Mouse (Mus musculus): ENCODE measurements around the gene Vars2. TPM values are rescaled to one million over a fixed set of nuclear protein-coding genes. Genes with fewer than 3 reads are reported as not detected.

The Vars2 gene
- total RNA-seq, 2 experiments from 2014 or later: 15.7 to 16.6 TPM

DNA sequence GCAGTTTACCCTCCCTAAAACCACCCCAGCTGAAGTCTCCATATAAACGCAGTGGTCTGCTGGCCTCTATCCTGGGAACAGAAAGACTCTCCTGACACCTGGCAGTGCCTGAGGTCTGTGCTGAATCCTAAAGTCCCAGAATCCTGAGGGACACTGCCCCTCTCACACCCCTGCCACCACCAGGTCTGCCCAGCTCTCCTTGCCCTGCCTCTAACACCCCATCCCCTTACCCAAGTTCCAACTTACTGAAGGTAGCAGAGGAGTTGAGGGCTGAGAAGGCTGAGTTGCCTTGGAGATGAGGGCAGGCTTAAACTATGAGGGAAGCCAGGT, 30.0 kb upstream of the Vars2 start:
- intact Hi-C loops (cut with DNase I; ENCODE audit: low total_unique reads): no loop called here

DNA sequence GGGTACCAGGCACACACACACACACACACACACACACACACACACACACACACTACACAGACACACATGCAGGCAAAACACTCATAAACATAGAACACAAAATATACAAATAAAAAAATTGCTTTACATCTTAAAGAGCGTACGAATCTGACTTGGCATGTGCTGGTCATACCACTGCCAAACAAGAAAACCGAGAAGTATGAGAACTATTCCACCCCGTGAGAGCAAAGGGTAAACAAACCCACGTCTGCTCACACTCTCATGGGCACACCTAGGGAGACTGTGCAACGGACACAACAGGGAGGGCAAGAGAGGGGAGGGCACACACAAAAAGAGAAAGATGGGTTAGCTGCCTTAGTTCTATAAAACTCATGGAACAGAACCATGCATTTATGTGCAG, 29.3 kb upstream of the Vars2 start:
- DNase-seq: no peak
- intact Hi-C loops (cut with DNase I; ENCODE audit: low total_unique reads): no loop called here

More for the DNA sequence above, 30.0 kb upstream of the Vars2 start:
- no peak for DNase-seq

DNA sequence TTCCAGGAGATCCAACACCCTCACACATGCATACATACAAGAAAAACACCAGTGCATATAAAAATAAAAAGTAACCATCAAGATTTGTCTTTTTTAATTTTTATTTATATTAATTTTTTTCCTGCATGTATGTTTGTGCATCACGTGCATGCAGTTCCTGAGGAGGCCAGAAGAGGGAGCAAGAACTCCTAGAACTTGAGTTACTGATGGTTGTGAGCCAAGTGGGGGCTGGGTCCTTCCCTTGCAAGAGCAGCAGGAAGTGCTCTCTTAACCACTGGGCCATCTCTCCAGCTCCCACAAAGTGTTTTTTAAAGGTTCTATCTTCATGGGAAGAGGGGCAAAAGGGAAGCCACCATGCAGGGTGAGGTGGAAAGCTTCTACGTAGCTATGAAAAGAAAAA, 27.9 kb upstream of the Vars2 start:
- peak; percentile 48 for DNase-seq
- intact Hi-C loops (cut with DNase I; ENCODE audit: low total_unique reads): no loop called here

DNA sequence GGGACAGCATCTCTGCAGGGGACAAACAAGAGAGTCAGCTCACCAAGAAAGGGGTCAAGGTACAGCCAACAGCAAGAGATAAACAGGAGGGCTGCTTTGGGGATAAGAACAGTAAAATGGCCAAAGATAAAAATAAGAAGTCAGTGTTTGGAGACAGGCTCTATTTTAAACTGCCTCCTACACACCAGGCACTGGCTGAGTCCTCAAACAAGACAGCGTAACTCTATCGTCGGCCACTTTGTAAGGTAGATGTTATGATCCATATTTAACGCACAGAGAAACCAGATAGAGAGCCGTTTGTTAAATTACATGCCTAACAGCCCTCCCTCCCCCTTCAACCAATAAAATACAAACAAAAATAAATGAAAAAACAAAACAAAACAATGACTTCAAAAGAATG, 26.5 kb upstream of the Vars2 start:
- no peak for DNase-seq
- intact Hi-C loops (cut with DNase I; ENCODE audit: low total_unique reads): no loop called here

DNA sequence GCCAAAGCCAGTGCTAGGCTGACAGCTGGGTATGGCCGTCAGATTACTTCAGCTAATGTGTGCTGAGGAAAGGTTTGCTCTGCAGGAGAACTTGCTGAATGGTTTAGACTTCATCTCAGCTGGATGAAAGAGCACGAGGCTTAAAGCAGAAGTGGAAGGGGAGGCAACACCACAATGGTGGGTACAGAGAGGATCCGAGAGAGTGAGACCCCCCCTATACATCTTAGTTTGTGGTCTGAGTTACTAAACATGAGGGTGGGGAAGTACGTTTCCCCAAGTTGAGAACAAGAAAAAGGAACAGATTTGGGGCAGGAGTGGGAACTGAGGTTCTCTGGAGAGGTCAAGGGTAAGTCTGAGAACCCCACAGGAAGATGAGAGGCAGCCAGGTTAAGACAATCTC, 25.0 kb upstream of the Vars2 start:
- intact Hi-C loops (cut with DNase I; ENCODE audit: low total_unique reads): no loop called here
- DNase-seq: no peak

DNA sequence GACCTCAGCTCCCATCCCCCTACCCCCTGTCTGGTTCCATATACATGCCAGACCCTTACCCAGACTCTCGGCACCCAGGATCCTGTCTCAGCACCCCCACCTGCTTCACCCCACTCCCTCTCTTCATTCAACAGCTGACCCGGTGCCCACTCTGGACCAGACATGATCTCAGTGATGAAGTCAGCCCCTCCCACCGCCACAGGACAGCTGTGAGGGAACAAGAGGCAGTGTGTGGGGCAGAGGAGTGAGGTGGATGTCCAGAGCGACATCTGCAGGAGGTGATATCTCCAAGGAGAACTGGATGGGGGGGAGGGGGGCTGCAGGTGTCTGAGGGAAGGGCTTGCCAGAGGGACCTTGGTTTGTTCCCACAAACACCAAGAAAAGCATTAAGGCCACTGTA, 24.4 kb upstream of the Vars2 start:
- intact Hi-C loops (cut with DNase I; ENCODE audit: low total_unique reads): no loop called here
- DNase-seq: no peak

DNA sequence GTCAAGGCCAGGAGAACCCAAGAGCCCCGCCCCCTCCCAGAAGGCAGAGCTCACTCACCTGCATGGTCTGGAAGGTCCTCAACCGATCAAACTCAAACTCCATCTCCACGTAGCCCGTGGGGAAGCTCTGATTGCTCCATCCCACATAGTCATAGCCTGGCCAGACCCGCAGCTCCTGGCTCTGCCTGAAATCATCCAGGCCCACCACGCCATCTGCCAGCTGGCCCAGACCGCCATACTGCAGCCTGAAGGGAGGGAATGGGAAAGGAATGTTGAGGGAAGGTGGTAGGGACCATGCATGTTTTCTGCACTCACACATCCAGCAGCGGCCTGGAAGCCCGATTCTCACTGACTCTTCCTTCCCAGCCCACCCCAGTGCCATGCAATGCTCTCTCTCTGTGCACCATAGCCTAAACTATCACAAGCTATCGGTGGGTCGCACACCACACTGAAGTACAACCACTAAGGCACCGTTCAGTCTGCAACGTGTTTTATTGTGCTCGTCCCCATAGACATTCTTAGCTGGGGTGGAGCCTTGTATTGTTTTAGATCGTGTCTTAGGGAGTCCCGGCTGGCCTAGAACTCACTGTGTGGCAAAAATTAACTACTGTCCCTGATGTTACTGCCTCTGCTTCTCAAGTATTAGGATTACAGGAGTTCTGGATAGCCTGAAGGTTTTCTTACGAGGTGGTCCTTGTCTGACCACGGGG, 22.7 kb upstream of the Vars2 start:
- intact Hi-C loops (cut with DNase I; ENCODE audit: low total_unique reads): no loop called here
- DNase-seq: no peak

DNA sequence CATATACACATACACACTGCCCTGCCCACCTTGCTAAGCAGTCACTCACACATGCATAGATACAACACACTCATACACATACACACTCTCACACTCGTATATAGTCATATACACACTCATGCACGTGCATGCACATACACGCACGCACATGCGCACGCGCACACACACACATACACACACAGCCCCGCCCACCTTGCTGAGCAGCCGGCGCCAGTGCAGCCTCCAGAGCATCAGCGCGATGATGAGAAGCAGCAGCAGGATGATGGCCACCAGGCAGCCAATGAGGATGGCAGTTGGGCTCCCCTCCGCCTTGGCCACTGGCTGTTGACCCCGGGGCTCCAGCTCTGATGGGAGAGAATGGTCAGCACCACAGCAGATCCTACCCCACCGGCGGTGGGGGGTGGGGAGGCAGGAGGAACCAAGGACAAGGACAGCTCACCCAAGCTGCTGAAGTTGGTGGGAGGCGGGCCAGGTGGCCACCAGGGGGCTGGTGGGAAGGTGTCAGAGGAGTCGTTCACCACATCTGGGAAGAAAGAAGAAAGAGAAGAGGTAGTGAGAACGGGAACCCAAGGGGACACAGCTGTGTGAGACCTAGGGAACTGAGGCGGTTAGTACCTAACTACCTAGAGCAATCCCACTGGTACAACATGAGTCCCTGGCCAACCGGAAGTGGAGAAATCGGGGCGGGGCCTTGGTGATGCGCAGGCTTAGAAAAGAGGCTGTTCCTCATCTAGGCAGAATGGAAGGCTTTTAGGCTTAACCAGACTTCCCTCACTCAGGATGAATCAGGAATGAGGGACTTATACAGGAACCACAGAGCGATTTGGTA, 21.2 kb upstream of the Vars2 start:
- intact Hi-C loops (cut with DNase I; ENCODE audit: low total_unique reads): no loop called here
- no peak for DNase-seq

DNA sequence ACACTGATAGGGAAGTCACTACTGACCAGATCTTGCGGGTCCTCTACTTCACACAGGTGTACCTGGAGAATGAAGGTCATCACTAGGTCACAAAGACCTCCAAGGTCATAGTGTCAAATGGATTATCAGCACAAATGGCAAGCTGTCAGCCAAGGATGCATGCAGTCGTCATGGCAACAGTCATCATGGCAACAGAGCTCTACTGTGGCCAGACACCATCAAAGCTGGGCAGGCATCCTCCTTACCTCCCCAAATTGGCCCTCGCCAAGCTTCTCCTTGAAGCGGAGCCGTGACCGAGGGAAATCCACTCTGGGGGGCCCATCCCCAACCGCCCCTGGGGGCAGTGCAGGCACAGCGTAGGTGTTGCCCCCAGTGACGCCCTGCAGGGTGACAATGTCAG, 17.7 kb upstream of the Vars2 start:
- no peak for DNase-seq
- intact Hi-C loops (cut with DNase I; ENCODE audit: low total_unique reads): no loop called here

DNA sequence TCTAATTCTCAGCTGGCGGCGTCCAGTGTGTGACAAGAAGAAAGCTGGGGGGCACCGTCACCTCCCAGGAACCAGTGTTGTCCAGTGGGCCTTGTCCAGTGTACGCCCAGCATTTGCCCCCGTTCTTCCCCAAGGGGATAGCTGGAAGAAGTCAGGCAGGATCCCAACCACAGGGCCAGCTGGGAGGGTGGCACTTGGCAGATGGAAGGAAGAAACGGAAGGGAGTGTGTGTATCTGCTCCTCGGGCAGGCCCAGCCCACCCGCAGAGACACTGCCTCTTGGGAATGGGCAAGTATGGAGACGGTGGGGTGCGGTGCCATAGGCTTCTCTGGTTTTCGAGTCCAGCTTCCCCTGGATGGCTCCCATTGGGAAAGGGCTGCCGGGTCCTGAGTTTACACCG, 14.6 kb upstream of the Vars2 start:
- intact Hi-C loops (cut with DNase I; ENCODE audit: low total_unique reads): no loop called here

DNA sequence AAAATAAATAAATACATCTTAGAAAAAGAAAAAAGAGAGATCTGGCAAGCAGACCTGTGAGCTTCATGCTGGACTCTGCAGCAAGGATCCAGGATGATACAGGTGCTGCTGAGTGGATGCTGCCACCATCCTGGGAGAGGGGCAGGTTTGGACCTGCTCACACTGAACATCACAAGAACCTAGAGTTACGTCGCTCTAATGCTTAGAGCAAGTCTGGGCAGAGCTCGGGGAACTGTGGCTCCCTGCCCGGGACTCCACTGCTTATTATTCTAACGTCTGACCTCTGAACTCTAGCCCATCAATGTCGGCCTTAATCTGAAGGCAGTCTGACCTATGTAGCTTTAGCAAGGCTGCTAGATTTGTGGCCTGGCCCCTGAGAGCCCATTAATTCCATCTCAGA, 13.2 kb upstream of the Vars2 start:
- no peak for DNase-seq
- intact Hi-C loops (cut with DNase I; ENCODE audit: low total_unique reads): no loop called here

More for the DNA sequence above, 14.6 kb upstream of the Vars2 start:
- DNase-seq: no peak

DNA sequence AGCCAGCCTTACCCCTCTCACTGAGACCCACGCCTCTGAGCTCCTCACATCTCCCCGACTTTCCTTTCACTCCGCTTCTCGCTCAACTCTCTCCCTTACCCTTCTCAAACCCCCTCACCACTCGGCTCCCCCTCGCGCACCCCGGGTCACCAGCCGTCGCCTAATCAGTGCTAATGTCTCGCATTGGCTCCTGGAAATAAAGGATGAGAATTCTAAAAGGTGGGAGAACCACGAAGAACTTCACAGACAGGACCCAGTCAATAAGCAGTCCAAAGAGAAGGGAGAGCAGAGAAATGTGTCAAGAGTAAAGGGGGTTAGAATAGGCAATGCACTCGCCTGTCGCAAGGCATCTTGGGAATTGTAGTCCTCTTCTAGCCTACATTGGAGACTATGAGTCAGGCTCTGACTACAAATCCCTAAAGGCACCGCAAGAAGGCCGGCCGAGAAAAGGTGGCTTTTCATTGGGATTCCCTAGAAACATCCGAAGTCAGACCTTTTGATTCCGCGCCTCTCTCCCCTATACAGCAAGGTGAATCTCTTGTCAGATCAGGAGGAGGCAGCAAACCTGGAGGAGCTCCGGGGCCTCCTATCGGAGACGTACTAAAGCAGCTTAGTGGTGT, 6.1 kb upstream of the Vars2 start, which contains the start of gene Gtf2h4:
Gene Gtf2h4, minus strand, starts transcription at position 324 of the 620 bp plus-strand sequence.
- intact Hi-C loops (cut with DNase I; ENCODE audit: low total_unique reads): no loop called here
- DNase-seq: peak; percentile 88

DNA sequence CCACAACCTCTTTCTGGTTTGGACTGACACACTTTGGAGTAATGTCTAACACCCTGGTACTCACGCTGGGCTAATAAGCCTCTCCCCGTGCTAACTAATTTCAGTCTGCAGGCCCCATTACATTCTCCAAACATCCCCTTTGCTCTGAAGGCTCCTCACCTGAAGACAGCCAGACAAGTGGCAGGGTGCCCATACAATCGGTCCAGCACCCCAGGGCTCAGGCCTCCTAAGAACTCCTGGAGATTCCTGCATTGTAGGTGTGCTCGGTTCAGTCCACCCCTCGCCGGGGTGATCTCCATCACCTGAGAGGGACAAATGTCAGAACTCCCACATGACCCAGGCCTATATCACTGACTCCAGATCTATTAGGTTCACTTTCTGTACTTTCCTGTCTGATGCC, 5.1 kb upstream of the Vars2 start:
- intact Hi-C loops (cut with DNase I; ENCODE audit: low total_unique reads): no loop called here
- no peak for DNase-seq

DNA sequence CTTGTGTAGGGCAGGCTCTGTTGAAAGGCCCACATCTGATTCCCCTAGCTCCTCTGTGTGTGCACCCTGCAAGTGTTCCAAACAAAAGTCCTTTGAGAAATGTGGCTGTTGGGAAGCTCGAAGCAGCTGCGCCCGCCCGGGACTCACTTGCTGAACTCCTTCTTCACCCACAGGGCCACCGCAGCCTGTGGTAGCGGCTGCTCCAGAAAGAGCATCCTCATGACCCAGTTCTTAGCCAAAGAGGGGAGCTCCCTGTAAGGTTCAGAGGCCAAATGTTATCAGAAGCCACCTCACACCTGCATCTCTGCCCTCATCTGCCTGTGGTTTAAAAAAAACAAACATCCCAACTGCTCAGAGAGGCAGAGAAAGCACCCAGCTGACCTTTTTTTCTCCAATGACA, 4.5 kb upstream of the Vars2 start:
- DNase-seq: no peak
- intact Hi-C loops (cut with DNase I; ENCODE audit: low total_unique reads): no loop called here

DNA sequence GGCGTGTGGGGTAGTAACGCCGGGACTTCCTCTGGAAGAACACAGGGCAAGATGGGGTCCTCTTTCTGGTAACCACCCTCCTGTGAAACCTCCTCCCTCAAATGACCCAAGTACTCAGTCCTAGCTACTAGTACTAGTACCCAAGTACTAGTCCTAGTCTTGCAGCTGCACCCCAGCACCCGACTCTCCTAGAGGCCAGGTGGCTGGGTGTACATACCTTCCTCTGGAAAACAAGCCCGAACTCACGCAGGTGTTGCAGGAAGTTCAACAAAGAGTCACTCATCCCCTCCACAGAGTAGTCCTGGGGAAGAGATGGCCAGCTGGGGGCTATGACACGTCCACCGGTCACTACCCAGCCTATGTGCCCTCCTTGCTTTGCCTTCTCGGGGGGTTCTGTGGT, 2.3 kb upstream of the Vars2 start:
- DNase-seq: no peak
- intact Hi-C loops (cut with DNase I; ENCODE audit: low total_unique reads): no loop called here

DNA sequence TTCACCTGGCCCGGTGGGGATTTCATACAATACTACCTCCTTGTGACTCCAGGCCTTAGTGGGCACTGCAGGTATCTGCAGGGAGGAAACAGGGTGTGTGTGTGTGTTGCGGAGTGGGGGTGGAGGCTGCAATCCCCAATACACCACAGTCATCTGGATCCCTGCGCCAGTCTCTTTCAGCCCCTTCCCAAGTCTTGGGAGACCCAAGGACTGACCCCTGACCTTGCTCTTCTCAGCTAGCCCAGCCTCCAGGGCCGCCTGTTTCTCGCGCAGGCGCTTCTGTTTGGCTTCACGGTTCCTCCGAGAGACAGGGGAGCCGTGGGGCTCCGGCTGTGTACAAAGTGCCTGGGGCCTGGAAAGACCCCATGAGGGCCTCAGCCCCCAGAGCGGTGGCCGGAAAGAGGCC, 538 bp downstream of the Vars2 start:
- DNase-seq: no peak
- intact Hi-C loops (cut with DNase I; ENCODE audit: low total_unique reads): no loop called here

DNA sequence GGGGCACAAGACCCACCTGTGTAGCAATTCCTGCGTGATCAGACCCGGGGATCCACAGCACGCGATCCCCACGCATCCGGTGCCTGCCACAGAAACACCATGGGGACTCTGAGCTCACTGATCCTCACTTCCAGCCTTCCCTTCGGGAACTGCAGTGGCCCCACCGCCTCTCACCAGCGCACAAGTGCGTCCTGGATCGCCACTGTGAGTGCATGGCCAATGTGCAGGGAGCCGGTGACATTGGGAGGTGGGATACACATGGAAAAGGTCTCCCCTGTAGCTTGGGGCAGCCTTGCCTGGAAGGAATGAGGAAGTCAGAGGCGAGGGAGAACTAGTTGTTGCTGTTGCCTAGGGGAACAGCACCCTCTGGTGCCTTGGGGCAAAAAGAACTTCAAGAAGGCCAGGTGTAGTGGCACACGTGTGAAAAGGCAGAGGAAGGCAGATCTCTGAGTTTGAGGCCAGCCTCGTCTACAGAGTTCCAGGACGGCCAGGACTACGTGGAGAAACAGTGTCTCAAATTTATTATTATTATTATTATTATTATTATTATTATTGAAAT, 1.4 kb downstream of the Vars2 start:
- no peak for DNase-seq

DNA sequence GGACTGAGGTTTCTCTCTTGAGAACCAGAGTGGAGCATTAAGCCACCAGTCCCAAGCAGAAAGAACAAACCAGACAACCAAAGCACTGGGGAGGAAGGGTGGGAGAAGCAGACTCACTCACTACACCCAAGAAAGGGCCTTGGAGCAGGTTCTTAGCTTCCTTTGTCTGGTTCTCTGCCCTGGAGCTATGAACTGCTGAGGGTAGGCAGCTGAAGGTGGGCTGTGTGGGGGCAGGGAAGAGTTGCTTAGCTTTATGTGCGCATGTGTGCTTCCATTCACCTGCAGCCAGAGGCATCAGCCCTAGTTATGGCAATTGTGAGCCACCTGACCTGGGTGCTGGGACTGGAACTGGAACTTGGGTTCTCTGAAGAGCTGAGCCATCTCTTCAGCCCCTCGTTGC, 14.3 kb downstream of the Vars2 start:
- intact Hi-C loops (cut with DNase I; ENCODE audit: low total_unique reads): no loop called here
- no peak for DNase-seq

More for the DNA sequence above, 1.4 kb downstream of the Vars2 start:
- intact Hi-C loops (cut with DNase I; ENCODE audit: low total_unique reads): no loop called here

DNA sequence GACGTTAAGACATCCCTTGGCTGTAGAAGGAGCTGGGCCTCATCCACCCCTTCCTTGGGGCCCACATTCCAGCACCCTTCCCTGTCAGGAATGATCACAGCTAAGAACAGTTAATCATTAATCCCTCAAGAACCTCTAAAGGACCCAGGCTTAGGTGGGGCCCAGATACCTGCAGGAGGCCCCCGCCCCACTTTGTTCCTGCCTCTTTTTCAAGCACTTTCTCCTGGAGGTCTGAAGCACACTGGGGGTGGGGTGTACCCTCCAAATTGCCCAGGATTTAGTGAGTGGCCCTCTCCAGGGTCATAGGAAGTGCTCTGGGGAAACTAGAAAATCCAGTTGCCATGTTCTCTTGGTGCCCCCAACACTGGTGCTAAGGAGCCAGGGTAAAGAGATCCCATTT, 18.0 kb downstream of the Vars2 start:
- intact Hi-C loops (cut with DNase I; ENCODE audit: low total_unique reads): no loop called here
- DNase-seq: no peak

DNA sequence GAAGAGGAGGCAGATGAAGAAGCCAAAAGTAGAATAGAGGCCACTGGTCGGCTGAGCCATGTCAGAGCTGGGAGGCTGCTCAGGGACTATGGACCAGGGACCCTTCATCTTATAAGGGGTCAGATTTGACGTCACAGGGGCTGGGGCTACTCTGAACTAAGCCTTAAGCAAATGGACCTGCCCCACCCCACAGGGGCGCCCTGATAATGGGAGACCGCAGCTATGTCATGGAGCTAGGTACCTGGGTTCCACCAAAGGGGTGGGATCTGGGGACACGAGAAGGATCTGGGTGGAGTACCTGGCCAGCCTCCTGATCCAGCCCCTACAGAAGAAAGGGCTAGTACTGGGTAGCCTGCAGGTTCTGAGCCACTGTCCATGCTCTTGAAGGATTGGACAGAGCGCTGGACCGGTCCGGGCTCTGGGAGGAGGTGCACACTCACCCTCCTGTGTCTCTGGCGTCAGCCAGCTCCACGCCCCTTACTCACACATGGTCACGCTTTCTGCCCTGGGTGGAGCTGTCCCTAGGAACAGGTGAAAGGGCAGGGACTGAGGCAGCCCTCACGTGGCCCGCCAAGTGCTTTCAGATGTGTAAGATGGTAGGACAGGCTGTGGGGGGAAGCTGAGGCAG, 23.7 kb downstream of the Vars2 start, which contains the start of gene Mucl3:
Gene Mucl3, minus strand, starts transcription at position 87 of the 628 bp plus-strand sequence.
- no peak for DNase-seq
- intact Hi-C loops (cut with DNase I; ENCODE audit: low total_unique reads): no loop called here

Measured in gastrocnemius, postnatal 14 days (tissue).